Mouse (Mus musculus): ENCODE results near the gene Krt78. TPM values are rescaled to one million over a fixed set of nuclear protein-coding genes. Genes with fewer than 3 reads are reported as not detected.

The Krt78 gene
- polyA plus RNA-seq, 1 experiment from 2014 or later: not detected

GRCm38 (mm10) chr15:101958891-101959290, 4.8 kb upstream of the Krt78 start:
- Histone ChIP-seq H3K9me3 (replicated peaks) (no peaks in the 10 kb centered on the region), H3K27ac (no peak overlapping the region), H3K9ac (no peak overlapping the region), H3K27me3 (no peaks in the 10 kb centered on the region), H3K4me1 (no peaks in the 10 kb centered on the region), H3K4me3 (no peak overlapping the region), H3K4me2 (no peak overlapping the region), H3K36me3 (ENCODE audit: poor library complexity, severe bottlenecking) (no peaks in the 10 kb centered on the region)
- 82% methylated on average over 3 of the region's 3 CpGs for WGBS
- ATAC-seq: no peak

- H3K4me3 ChIP-seq: no peak overlapping the region
- no peak overlapping the region for H3K4me2 ChIP-seq
- no peak overlapping the region for H3K27ac ChIP-seq
- H3K9me3 ChIP-seq (replicated peaks): no peaks in the 10 kb centered on the region
- no peaks in the 10 kb centered on the region for H3K4me1 ChIP-seq
- no peaks in the 10 kb centered on the region for H3K27me3 ChIP-seq
- no peaks in the 10 kb centered on the region for H3K36me3 ChIP-seq (ENCODE audit: poor library complexity, severe bottlenecking)
- H3K9ac ChIP-seq: 0 out of 2 replicates have a peak overlapping the region, but pooled peaks have one; percentile 12
- no peak for ATAC-seq
- 93% methylated on average over 7 of the region's 7 CpGs for WGBS
Observed at GRCm38 (mm10) chr15:101952733-101953474, 1.2 kb downstream of the Krt78 start.

GRCm38 (mm10) chr15:101945430-101945829, 8.7 kb downstream of the Krt78 start:
- H3K4me1 ChIP-seq: no peaks in the 10 kb centered on the region
- H3K9ac ChIP-seq: no peak overlapping the region
- no peaks in the 10 kb centered on the region for H3K9me3 ChIP-seq (replicated peaks)
- 78% methylated on average over 1 of the region's 1 CpGs for WGBS
- H3K4me2 ChIP-seq: no peak overlapping the region
- no peak overlapping the region for H3K27ac ChIP-seq
- H3K4me3 ChIP-seq: no peak overlapping the region
- H3K36me3 ChIP-seq (ENCODE audit: poor library complexity, severe bottlenecking): no peaks in the 10 kb centered on the region
- H3K27me3 ChIP-seq: no peaks in the 10 kb centered on the region
- no peak for ATAC-seq

- no peaks in the 10 kb centered on the region for H3K9me3 ChIP-seq (replicated peaks)
- no peak overlapping the region for H3K27ac ChIP-seq
- H3K27me3 ChIP-seq: no peaks in the 10 kb centered on the region
- H3K9ac ChIP-seq: no peak overlapping the region
- H3K36me3 ChIP-seq (ENCODE audit: poor library complexity, severe bottlenecking): no peaks in the 10 kb centered on the region
- ATAC-seq: no peak
- no peaks in the 10 kb centered on the region for H3K4me1 ChIP-seq
- WGBS: 74% methylated on average over 8 of the region's 8 CpGs
- H3K4me2 ChIP-seq: no peak overlapping the region
- no peak overlapping the region for H3K4me3 ChIP-seq
Observed at GRCm38 (mm10) chr15:101941948-101942347, 12.1 kb downstream of the Krt78 start.

GRCm38 (mm10) chr15:101940274-101940829, 13.7 kb downstream of the Krt78 start, which contains the start of gene Krt79:
Gene Krt79, minus strand, starts transcription at chr15:101940324.
- no peaks in the 10 kb centered on the region for H3K27me3 ChIP-seq
- no peak within 1 kb of the TSS for H3K4me2 ChIP-seq
- H3K4me3 ChIP-seq: no peak within 1 kb of the TSS
- no peak within 1 kb of the TSS for H3K27ac ChIP-seq
- no peak within 1 kb of the TSS for H3K9ac ChIP-seq
- 72% methylated on average over 6 of the region's 6 CpGs for WGBS
- H3K9me3 ChIP-seq (replicated peaks): no peaks in the 10 kb centered on the region
- no peaks in the 10 kb centered on the region for H3K36me3 ChIP-seq (ENCODE audit: poor library complexity, severe bottlenecking)
- no peaks in the 10 kb centered on the region for H3K4me1 ChIP-seq
- ATAC-seq: no peak

GRCm38 (mm10) chr15:101938600-101939308, 15.3 kb downstream of the Krt78 start:
- no peak for ATAC-seq
- Histone ChIP-seq H3K4me1 (no peaks in the 10 kb centered on the region), H3K27ac (no peak overlapping the region), H3K9me3 (replicated peaks) (no peaks in the 10 kb centered on the region), H3K4me2 (no peak overlapping the region), H3K4me3 (no peak overlapping the region), H3K27me3 (no peaks in the 10 kb centered on the region), H3K9ac (no peak overlapping the region), H3K36me3 (ENCODE audit: poor library complexity, severe bottlenecking) (no peaks in the 10 kb centered on the region)
- 84% methylated on average over 9 of the region's 9 CpGs for WGBS

GRCm38 (mm10) chr15:101933024-101933423, 21.1 kb downstream of the Krt78 start:
- Histone ChIP-seq H3K36me3 (ENCODE audit: poor library complexity, severe bottlenecking) (no peaks in the 10 kb centered on the region), H3K9me3 (replicated peaks) (no peaks in the 10 kb centered on the region), H3K4me2 (no peak overlapping the region), H3K9ac (no peak overlapping the region), H3K27ac (no peak overlapping the region), H3K4me3 (no peak overlapping the region), H3K4me1 (peaks cover 13% of the 10 kb centered on the region; the same call in 1 of the 2 replicates), H3K27me3 (peaks cover 14% of the 10 kb centered on the region)
- WGBS: 76% methylated on average over 6 of the region's 6 CpGs
- ATAC-seq: no peak

GRCm38 (mm10) chr15:101929666-101930065, 24.4 kb downstream of the Krt78 start:
- no peak for ATAC-seq
- no peak overlapping the region for H3K27ac ChIP-seq
- H3K9me3 ChIP-seq (replicated peaks): no peaks in the 10 kb centered on the region
- WGBS: 3% methylated on average over 17 of the region's 17 CpGs
- H3K36me3 ChIP-seq (ENCODE audit: poor library complexity, severe bottlenecking): no peaks in the 10 kb centered on the region
- peaks cover 14% of the 10 kb centered on the region for H3K27me3 ChIP-seq
- peak overlapping the region; percentile 47 for H3K4me2 ChIP-seq
- peak overlapping the region; percentile 12; the same call in 1 of the 2 replicates for H3K4me3 ChIP-seq
- peaks cover 13% of the 10 kb centered on the region; the same call in 1 of the 2 replicates for H3K4me1 ChIP-seq
- H3K9ac ChIP-seq: no peak overlapping the region

GRCm38 (mm10) chr15:101929087-101929486, 25.0 kb downstream of the Krt78 start:
- Histone ChIP-seq H3K36me3 (ENCODE audit: poor library complexity, severe bottlenecking) (no peaks in the 10 kb centered on the region), H3K4me3 (0 out of 2 replicates have a peak overlapping the region, but pooled peaks have one; percentile 12), H3K27ac (no peak overlapping the region), H3K27me3 (peaks cover 14% of the 10 kb centered on the region), H3K4me1 (peaks cover 13% of the 10 kb centered on the region; the same call in 1 of the 2 replicates), H3K9me3 (replicated peaks) (no peaks in the 10 kb centered on the region), H3K4me2 (peak overlapping the region; percentile 47; the same call in 1 of the 2 replicates), H3K9ac (no peak overlapping the region)
- 26% methylated on average over 9 of the region's 9 CpGs for WGBS
- no peak for ATAC-seq

GRCm38 (mm10) chr15:101927340-101928080, 26.6 kb downstream of the Krt78 start:
- no peak overlapping the region for H3K9ac ChIP-seq
- H3K27me3 ChIP-seq: peaks cover 14% of the 10 kb centered on the region
- H3K4me2 ChIP-seq: no peak overlapping the region
- H3K36me3 ChIP-seq (ENCODE audit: poor library complexity, severe bottlenecking): no peaks in the 10 kb centered on the region
- WGBS: 73% methylated on average over 12 of the region's 12 CpGs
- peaks cover 13% of the 10 kb centered on the region; the same call in 1 of the 2 replicates for H3K4me1 ChIP-seq
- no peak overlapping the region for H3K4me3 ChIP-seq
- no peaks in the 10 kb centered on the region for H3K9me3 ChIP-seq (replicated peaks)
- no peak overlapping the region for H3K27ac ChIP-seq
- no peak for ATAC-seq

- Histone ChIP-seq H3K4me1 (peaks cover 11% of the 10 kb centered on the region; the same call in 1 of the 2 replicates), H3K4me2 (no peak overlapping the region), H3K27ac (no peak overlapping the region), H3K27me3 (peaks cover 11% of the 10 kb centered on the region), H3K9ac (no peak overlapping the region), H3K4me3 (no peak overlapping the region), H3K36me3 (ENCODE audit: poor library complexity, severe bottlenecking) (no peaks in the 10 kb centered on the region), H3K9me3 (replicated peaks) (no peaks in the 10 kb centered on the region)
- no peak for ATAC-seq
- WGBS: 93% methylated on average over 1 of the region's 1 CpGs
Observed at GRCm38 (mm10) chr15:101925041-101925440, 29.0 kb downstream of the Krt78 start.
